Mouse (Mus musculus) stomach, postnatal 0 days (tissue): ENCODE measurements around the gene Uqcr10. TPM values are rescaled to one million over a fixed set of nuclear protein-coding genes. Genes with fewer than 3 reads are reported as not detected.

Source experiments
- ATAC-seq: fragments of 200-750 bp; cut with Nextera tagmentation; 2 replicates; pipeline ENCODE4 v1.8.0; 2017; ENCODE audit not compliant: low FRiP score, low TSS enrichment
- DNase-seq: peaks from one replicate; pipeline ENCODE4 v3.0.0-alpha.2; 2016; ENCODE audit warnings: low spot score
- H3K27ac ChIP-seq: fragments of 300-500 bp; sonication (generic); replicated peaks from 2 replicates; pipeline ENCODE4 v1.5.1; 2014; ENCODE audit warnings: mild to moderate bottlenecking, control low read depth
- H3K27me3 ChIP-seq: fragments of 300-500 bp; sonication (generic); 2 replicates; pipeline ENCODE4 v1.6.1; 2014; ENCODE audit warnings: low read length; ENCODE audit not compliant: control insufficient read depth, insufficient read depth
- H3K36me3 ChIP-seq: fragments of 300-500 bp; sonication (generic); 2 replicates; pipeline ENCODE4 v1.6.1; 2014; ENCODE audit warnings: low read length, mixed read lengths; ENCODE audit not compliant: control insufficient read depth, insufficient read depth
- H3K4me1 ChIP-seq: fragments of 300-500 bp; sonication (generic); replicated peaks from 2 replicates; pipeline ENCODE4 v1.6.1; 2014; ENCODE audit warnings: antibody characterized with exemption; ENCODE audit not compliant: control insufficient read depth, insufficient read depth
- H3K4me2 ChIP-seq: fragments of 300-500 bp; sonication (generic); replicated peaks from 2 replicates; pipeline ENCODE4 v1.6.1; 2014; ENCODE audit warnings: low read depth, mild to moderate bottlenecking, control low read depth, moderate library complexity
- H3K4me3 ChIP-seq: fragments of 300-500 bp; sonication (generic); 2 replicates; pipeline ENCODE4 v1.5.1; 2014; ENCODE audit warnings: low read depth, low read length, control low read depth
- H3K9ac ChIP-seq: fragments of 300-500 bp; sonication (generic); 2 replicates; pipeline ENCODE4 v1.6.1; 2014; ENCODE audit warnings: mild to moderate bottlenecking, low read length, control low read depth, mixed read lengths
- H3K9me3 ChIP-seq: fragments of 300-500 bp; sonication (generic); 2 replicates; pipeline ENCODE4 v1.6.1; 2016; ENCODE audit warnings: low read length; ENCODE audit not compliant: control insufficient read depth
- CTCF ChIP-seq: IDR thresholded peaks from 2 replicates; pipeline ENCODE4 v1.5.1; 2016; ENCODE audit warnings: antibody characterized with exemption, low read depth, mild to moderate bottlenecking, moderate library complexity
- EP300 ChIP-seq: optimal IDR thresholded peaks from 2 replicates; pipeline ENCODE3; 2016; ENCODE audit warnings: antibody characterized with exemption
- WGBS: fragments of 180-500 bp; shearing (Covaris S2); extraction: QIAGEN DNeasy Blood & Tissue Kit; methylation state at CpG from one replicate; pipeline ENCODE4 v1.1.7; 2014; 5-methylcytosine and 5-hydroxymethylcytosine counted together
- polyA plus RNA-seq: library from polyadenylated mRNA; unstranded; fragments of >200 nt; fragmentation: Nextera tagmentation; extraction: Ambion mirVana; gene quantifications from 2 replicates; pipeline ENCODE4 v1.2.1, GENCODE M21; 2015

Uqcr10 gene
- polyA plus RNA-seq, 1 experiment from 2014 or later: 1,517 TPM

GRCm38 (mm10) chr11:4697043-4697983 lies 6.8 kb downstream of the Uqcr10 start:
- Histone ChIP-seq H3K4me1 (no peaks in the 10 kb centered on the region; the same call in 1 of the 2 replicates), H3K4me3 (no peak overlapping the region), H3K36me3 (peaks cover 6% of the 10 kb centered on the region; the same call in 1 of the 2 replicates), H3K9me3 (no peaks in the 10 kb centered on the region), H3K9ac (no peak overlapping the region; the same call in 1 of the 2 replicates), H3K27me3 (no peaks in the 10 kb centered on the region), H3K4me2 (no peak overlapping the region), H3K27ac (0 out of 2 replicates have a peak overlapping the region, but pooled peaks have one; percentile 13)
- peak; percentile 71 for DNase-seq
- TF ChIP-seq CTCF (peak; percentile 76), EP300 (no peak)
- ATAC-seq: no peak; the same call in 1 of the 2 replicates
- 17% methylated on average over 7 of the region's 7 CpGs for WGBS

- H3K36me3 ChIP-seq: no peaks in the 10 kb centered on the region
- no peak overlapping the region for H3K27ac ChIP-seq
- H3K9ac ChIP-seq: no peak overlapping the region
- no peaks in the 10 kb centered on the region for H3K27me3 ChIP-seq
- no peak overlapping the region for H3K4me2 ChIP-seq
- ATAC-seq (no peak), DNase-seq (no peak)
- 83% methylated on average over 11 of the region's 11 CpGs for WGBS
- H3K4me3 ChIP-seq: no peak overlapping the region
- H3K4me1 ChIP-seq: no peaks in the 10 kb centered on the region
- no peaks in the 10 kb centered on the region for H3K9me3 ChIP-seq
- no peak for TF ChIP-seq EP300
- TF ChIP-seq CTCF: no peak
Observed at GRCm38 (mm10) chr11:4692162-4692561, 12.0 kb downstream of the Uqcr10 start.

GRCm38 (mm10) chr11:4691213-4691612 lies 12.9 kb downstream of the Uqcr10 start:
- DNase-seq (no peak), ATAC-seq (no peak)
- TF ChIP-seq EP300 (no peak), CTCF (no peak)
- 55% methylated on average over 10 of the region's 10 CpGs for WGBS
- Histone ChIP-seq H3K36me3 (no peaks in the 10 kb centered on the region), H3K4me2 (no peak overlapping the region), H3K9ac (no peak overlapping the region), H3K27me3 (no peaks in the 10 kb centered on the region), H3K27ac (no peak overlapping the region), H3K9me3 (no peaks in the 10 kb centered on the region), H3K4me1 (no peaks in the 10 kb centered on the region), H3K4me3 (no peak overlapping the region)

- H3K36me3 ChIP-seq: no peaks in the 10 kb centered on the region
- TF ChIP-seq CTCF: no peak
- no peak for TF ChIP-seq EP300
- no peaks in the 10 kb centered on the region for H3K4me1 ChIP-seq
- DNase-seq (no peak), ATAC-seq (no peak)
- no peak overlapping the region for H3K4me3 ChIP-seq
- H3K9ac ChIP-seq: no peak overlapping the region
- H3K9me3 ChIP-seq: no peaks in the 10 kb centered on the region
- H3K27ac ChIP-seq: no peak overlapping the region
- no peak overlapping the region for H3K4me2 ChIP-seq
- WGBS: 79% methylated on average over 7 of the region's 7 CpGs
- no peaks in the 10 kb centered on the region for H3K27me3 ChIP-seq
Observed at GRCm38 (mm10) chr11:4690353-4690752, 13.8 kb downstream of the Uqcr10 start.

- 33% methylated on average over 11 of the region's 11 CpGs for WGBS
- no peaks in the 10 kb centered on the region for H3K4me1 ChIP-seq
- H3K27me3 ChIP-seq: no peaks in the 10 kb centered on the region
- TF ChIP-seq CTCF: no peak
- no peak for TF ChIP-seq EP300
- ATAC-seq (peak; percentile 70), DNase-seq (peak; percentile 40)
- H3K9me3 ChIP-seq: no peaks in the 10 kb centered on the region
- H3K4me3 ChIP-seq: no peak overlapping the region
- peak overlapping the region; percentile 58 for H3K27ac ChIP-seq
- H3K9ac ChIP-seq: no peak overlapping the region
- no peak overlapping the region for H3K4me2 ChIP-seq
- H3K36me3 ChIP-seq: no peaks in the 10 kb centered on the region
Observed at GRCm38 (mm10) chr11:4688632-4689380, 15.3 kb downstream of the Uqcr10 start.
